In genomic region chr19:28478055-28478454, GRCm38 (mm10) we compare ENCODE assay signal across 19 mouse cellular contexts.
DNase-seq lines count a peak whose midpoint lies in the region; ATAC-seq lines count a peak whose summit lies in the region.
"Had no signal": no experiment of that assay in that cellular context is flagged by ENCODE, and none has a peak within 500 bp of the region (broad histone marks: within the 10 kb centered on the region; RNA-seq: fewer than 3 reads in every experiment).

No protein-coding gene starts in this region.

- H3K4me2 ChIP-seq in midbrain, embryonic 16.5 days (ENCODE audit: low read length): no peak overlapping the region
- H3K4me2 ChIP-seq: forebrain, embryonic 13.5 days; heart, embryonic 13.5 days; hindbrain, embryonic 14.5 days; intestine, embryonic 15.5 days had no signal

- H3K36me3 ChIP-seq in midbrain, embryonic 10.5 days: no peaks in the 10 kb centered on the region
- no peaks in the 10 kb centered on the region for H3K36me3 ChIP-seq in midbrain, embryonic 16.5 days (ENCODE audit: control insufficient read depth, insufficient read depth, low read length)
- H3K36me3 ChIP-seq: embryonic facial prominence, embryonic 10.5 days; heart, embryonic 13.5 days; intestine, embryonic 15.5 days had no signal

- peaks cover 59% of the 10 kb centered on the region for H3K27me3 ChIP-seq in midbrain, embryonic 10.5 days (ENCODE audit: low read depth, poor library complexity, severe bottlenecking)
- H3K27me3 ChIP-seq in midbrain, embryonic 16.5 days (ENCODE audit: control insufficient read depth, insufficient read depth, low read depth, low read length): no peaks in the 10 kb centered on the region
- H3K27me3 ChIP-seq: heart, embryonic 13.5 days; intestine, embryonic 15.5 days had no signal

- no peak overlapping the region for H3K4me3 ChIP-seq in midbrain, embryonic 10.5 days
- no peak overlapping the region for H3K4me3 ChIP-seq in midbrain, embryonic 16.5 days (ENCODE audit: low read depth, low read length)
- H3K4me3 ChIP-seq: embryonic facial prominence, embryonic 10.5 days; forebrain, embryonic 13.5 days; heart, embryonic 13.5 days; intestine, embryonic 15.5 days had no signal

- ATAC-seq in CD4-positive, CD25-positive, alpha-beta regulatory T cell, adult 4 months: no peak
- ATAC-seq in midbrain, embryonic 16.5 days: no peak
- ATAC-seq: forebrain, embryonic 13.5 days; forebrain, postnatal 0 days; intestine, embryonic 15.5 days had no signal

- 38% methylated on average over 6 of the region's 6 CpGs for WGBS in midbrain, embryonic 10.5 days
- WGBS in midbrain, embryonic 16.5 days: 22% methylated on average over 6 of the region's 6 CpGs

- no peak overlapping the region for H3K9ac ChIP-seq in midbrain, embryonic 16.5 days (ENCODE audit: low read depth, low read length)
- H3K9ac ChIP-seq: forebrain, embryonic 13.5 days; forebrain, postnatal 0 days; heart, embryonic 13.5 days; hindbrain, embryonic 14.5 days; intestine, embryonic 15.5 days had no signal

- H3K9me3 ChIP-seq in midbrain, embryonic 10.5 days (replicated peaks): no peaks in the 10 kb centered on the region
- no peaks in the 10 kb centered on the region for H3K9me3 ChIP-seq in midbrain, embryonic 16.5 days (replicated peaks; ENCODE audit: control insufficient read depth, low read length, poor library complexity, severe bottlenecking)
- H3K9me3 ChIP-seq: embryonic facial prominence, embryonic 10.5 days; forebrain, embryonic 13.5 days; heart, embryonic 13.5 days; intestine, embryonic 15.5 days had no signal

- peak overlapping the region; percentile 49 for H3K27ac ChIP-seq in midbrain, embryonic 10.5 days (replicated peaks)
- H3K27ac ChIP-seq in midbrain, embryonic 16.5 days (ENCODE audit: low read length): no peak overlapping the region
- H3K27ac ChIP-seq: embryonic facial prominence, embryonic 10.5 days; forebrain, embryonic 13.5 days; heart, embryonic 13.5 days; hindbrain, embryonic 14.5 days; intestine, embryonic 15.5 days had no signal

- H3K4me1 ChIP-seq in midbrain, embryonic 10.5 days: peaks cover 35% of the 10 kb centered on the region
- H3K4me1 ChIP-seq in midbrain, embryonic 16.5 days (ENCODE audit: control insufficient read depth, insufficient read depth, low read length): peaks cover 6% of the 10 kb centered on the region
- H3K4me1 ChIP-seq: heart, embryonic 13.5 days; intestine, embryonic 15.5 days had no signal

- peak; percentile 1 for DNase-seq in CD4-positive, CD25-positive, alpha-beta regulatory T cell, adult 2 months (ENCODE audit: low read depth, low spot score)
- DNase-seq in midbrain, embryonic 10.5 days (ENCODE audit: low spot score): no peak
- peak; percentile 49 for DNase-seq in ES-CJ7 (ENCODE audit: low read depth, low spot score)
- peak; percentile 24 for DNase-seq in embryo, embryonic 10.5 days (ENCODE audit: low spot score)
- DNase-seq in B cell, adult 2 months: no peak
- DNase-seq: adrenal gland, adult 8-10 months; adrenal gland, postnatal 36 days; cerebellum, adult 2 months; cerebellum, postnatal 10 days; forebrain, postnatal 0 days; gastrocnemius, postnatal 14 days; heart, postnatal 4 days had no signal

Comparison
In these comparisons a context has a peak if more than half of its experiments do, and no peak if none do; other contexts are left out.
1. DNase-seq: peak in CD4-positive, CD25-positive, alpha-beta regulatory T cell, adult 2 months (single experiment), ES-CJ7 (single experiment) and embryo, embryonic 10.5 days (single experiment); none in midbrain, embryonic 10.5 days (single experiment) and B cell, adult 2 months (0 of 2).